Mouse (Mus musculus): ENCODE data around the gene Tcte1. TPM values are rescaled to one million over a fixed set of nuclear protein-coding genes. Genes with fewer than 3 reads are reported as not detected.
A peak's percentile ranks its signal among the peaks of the same experiment; 100 is the strongest.

The Tcte1 gene
- polyA plus RNA-seq, 1 experiment = 0.12 TPM

- peak overlapping the region; percentile 88 for H3K4me3 ChIP-seq (replicated peaks)
- peaks cover 52% of the 10 kb centered on the region for H3K4me1 ChIP-seq
- peaks cover 97% of the 10 kb centered on the region for H3K27me3 ChIP-seq (replicated peaks)
- TF ChIP-seq GATA1 (IDR thresholded peaks at IDR 0.05; ENCODE audit: borderline replicate concordance, low read length) = no peak
- TF ChIP-seq FLI1 (IDR thresholded peaks at IDR 0.05; ENCODE audit: low read length) = no peak
- H3K36me3 ChIP-seq (replicated peaks; ENCODE audit: low read length) = no peaks in the 10 kb centered on the region
- no peaks in the 10 kb centered on the region for H3K9me3 ChIP-seq
These were observed 21.6 kb downstream of the Tcte1 start for GRCm38 (mm10) chr17:45544873-45545277.

GRCm38 (mm10) chr17:45545278-45545961 lies 22.2 kb downstream of the Tcte1 start:
- H3K9me3 ChIP-seq = no peaks in the 10 kb centered on the region
- no peaks in the 10 kb centered on the region for H3K36me3 ChIP-seq (replicated peaks; ENCODE audit: low read length)
- H3K27me3 ChIP-seq (replicated peaks) = peaks cover 98% of the 10 kb centered on the region
- peaks cover 57% of the 10 kb centered on the region for H3K4me1 ChIP-seq
- peak overlapping the region; percentile 88 for H3K4me3 ChIP-seq (replicated peaks)
- TF ChIP-seq FLI1 (IDR thresholded peaks at IDR 0.05; ENCODE audit: low read length) = no peak
- no peak for TF ChIP-seq GATA1 (IDR thresholded peaks at IDR 0.05; ENCODE audit: borderline replicate concordance, low read length)

- Histone ChIP-seq H3K27me3 (replicated peaks) (peaks cover 92% of the 10 kb centered on the region), H3K4me3 (replicated peaks) (peak overlapping the region; percentile 75), H3K9me3 (no peaks in the 10 kb centered on the region), H3K4me1 (peaks cover 72% of the 10 kb centered on the region), H3K36me3 (replicated peaks; ENCODE audit: low read length) (no peaks in the 10 kb centered on the region)
- no peak for TF ChIP-seq GATA1 (IDR thresholded peaks at IDR 0.05; ENCODE audit: borderline replicate concordance, low read length)
- TF ChIP-seq FLI1 (IDR thresholded peaks at IDR 0.05; ENCODE audit: low read length) = no peak
These were observed 23.7 kb downstream of the Tcte1 start for GRCm38 (mm10) chr17:45546941-45547340.

GRCm38 (mm10) chr17:45547461-45548190 lies 24.4 kb downstream of the Tcte1 start:
- H3K4me3 ChIP-seq (replicated peaks) = no peak overlapping the region
- TF ChIP-seq FLI1 (IDR thresholded peaks at IDR 0.05; ENCODE audit: low read length) = no peak
- TF ChIP-seq GATA1 (IDR thresholded peaks at IDR 0.05; ENCODE audit: borderline replicate concordance, low read length) = no peak

GRCm38 (mm10) chr17:45548541-45549512 lies 25.6 kb downstream of the Tcte1 start:
- Histone ChIP-seq H3K4me1 (peaks cover 86% of the 10 kb centered on the region), H3K36me3 (replicated peaks; ENCODE audit: low read length) (no peaks in the 10 kb centered on the region), H3K27me3 (replicated peaks) (peaks cover 75% of the 10 kb centered on the region), H3K9me3 (no peaks in the 10 kb centered on the region), H3K4me3 (replicated peaks) (peak overlapping the region; percentile 89)
- no peak for TF ChIP-seq FLI1 (IDR thresholded peaks at IDR 0.05; ENCODE audit: low read length)
- TF ChIP-seq GATA1 (IDR thresholded peaks at IDR 0.05; ENCODE audit: borderline replicate concordance, low read length) = no peak

More at GRCm38 (mm10) chr17:45547461-45548190, 24.4 kb downstream of the Tcte1 start:
- Histone ChIP-seq H3K9me3 (no peaks in the 10 kb centered on the region), H3K4me1 (peaks cover 79% of the 10 kb centered on the region), H3K36me3 (replicated peaks; ENCODE audit: low read length) (no peaks in the 10 kb centered on the region), H3K27me3 (replicated peaks) (peaks cover 86% of the 10 kb centered on the region)

GRCm38 (mm10) chr17:45549617-45550181 lies 26.5 kb downstream of the Tcte1 start, which contains the start of gene Tmem151b:
Gene Tmem151b (minus strand): TSS chr17:45549677.
- TF ChIP-seq GATA1 (IDR thresholded peaks at IDR 0.05; ENCODE audit: borderline replicate concordance, low read length) (no peak), FLI1 (IDR thresholded peaks at IDR 0.05; ENCODE audit: low read length) (no peak)
- Histone ChIP-seq H3K36me3 (replicated peaks; ENCODE audit: low read length) (no peaks in the 10 kb centered on the region), H3K9me3 (no peaks in the 10 kb centered on the region), H3K4me3 (replicated peaks) (peak within 1 kb of the TSS; percentile 89), H3K27me3 (replicated peaks) (peaks cover 66% of the 10 kb centered on the region), H3K4me1 (peaks cover 86% of the 10 kb centered on the region)

GRCm38 (mm10) chr17:45550253-45550652 lies 27.0 kb downstream of the Tcte1 start:
- H3K27me3 ChIP-seq (replicated peaks) = peaks cover 61% of the 10 kb centered on the region
- TF ChIP-seq GATA1 (IDR thresholded peaks at IDR 0.05; ENCODE audit: borderline replicate concordance, low read length) = no peak
- no peak for TF ChIP-seq FLI1 (IDR thresholded peaks at IDR 0.05; ENCODE audit: low read length)

GRCm38 (mm10) chr17:45551249-45551796 lies 28.1 kb downstream of the Tcte1 start:
- H3K4me1 ChIP-seq = peaks cover 87% of the 10 kb centered on the region
- H3K9me3 ChIP-seq = no peaks in the 10 kb centered on the region
- no peak overlapping the region for H3K4me3 ChIP-seq (replicated peaks)
- peaks cover 50% of the 10 kb centered on the region for H3K27me3 ChIP-seq (replicated peaks)
- TF ChIP-seq FLI1 (IDR thresholded peaks at IDR 0.05; ENCODE audit: low read length) (no peak), GATA1 (IDR thresholded peaks at IDR 0.05; ENCODE audit: borderline replicate concordance, low read length) (no peak)
- no peaks in the 10 kb centered on the region for H3K36me3 ChIP-seq (replicated peaks; ENCODE audit: low read length)

More at GRCm38 (mm10) chr17:45550253-45550652, 27.0 kb downstream of the Tcte1 start:
- Histone ChIP-seq H3K9me3 (no peaks in the 10 kb centered on the region), H3K4me1 (peaks cover 86% of the 10 kb centered on the region), H3K4me3 (replicated peaks) (peak overlapping the region; percentile 78), H3K36me3 (replicated peaks; ENCODE audit: low read length) (no peaks in the 10 kb centered on the region)

All from megakaryocyte, embryonic 14.5 days (primary cell).